Mouse (Mus musculus) forebrain, embryonic 12.5 days (tissue): ENCODE results near the gene Agps. TPM values are rescaled to one million over a fixed set of nuclear protein-coding genes. Genes with fewer than 3 reads are reported as not detected.
A peak's percentile ranks its signal among the peaks of the same experiment; 100 is the strongest.

Experiments
- ATAC-seq: fragments of 200-750 bp; cut with Nextera tagmentation; 2 replicates; pipeline ENCODE4 v1.8.0; 2017; ENCODE audit warnings: moderate TSS enrichment; ENCODE audit not compliant: low FRiP score
- H3K27ac ChIP-seq: fragments of 300-500 bp; sonication (generic); 2 replicates; pipeline ENCODE4 v1.5.1; 2016; ENCODE audit warnings: mild to moderate bottlenecking
- H3K27me3 ChIP-seq: fragments of 300-500 bp; sonication (generic); 2 replicates; pipeline ENCODE4 v1.6.1; 2016; ENCODE audit warnings: mild to moderate bottlenecking
- H3K36me3 ChIP-seq: fragments of 300-500 bp; sonication (generic); replicated peaks from 2 replicates; pipeline ENCODE4 v1.6.1; 2016; ENCODE audit warnings: mild to moderate bottlenecking
- H3K4me1 ChIP-seq: fragments of 300-500 bp; sonication (generic); 2 replicates; pipeline ENCODE4 v1.6.1; 2016
- H3K4me2 ChIP-seq: fragments of 300-500 bp; sonication (generic); 2 replicates; pipeline ENCODE4 v1.6.1; 2016; ENCODE audit warnings: mild to moderate bottlenecking, moderate library complexity
- H3K4me3 ChIP-seq: fragments of 300-500 bp; sonication (generic); replicated peaks from 2 replicates; pipeline ENCODE4 v1.5.1; 2016; ENCODE audit warnings: mild to moderate bottlenecking
- H3K9ac ChIP-seq: fragments of 300-500 bp; sonication (generic); 2 replicates; pipeline ENCODE4 v1.6.1; 2016; ENCODE audit warnings: mild to moderate bottlenecking
- H3K9me3 ChIP-seq: fragments of 300-500 bp; sonication (generic); 2 replicates; pipeline ENCODE4 v1.6.1; 2016
- WGBS: fragments of 180-500 bp; shearing (Covaris S2); methylation state at CpG from one replicate; pipeline ENCODE4 v1.1.7; 2016; 5-methylcytosine and 5-hydroxymethylcytosine counted together
- polyA plus RNA-seq: library from polyadenylated mRNA; unstranded; fragments of >200 nt; fragmentation: Nextera tagmentation; extraction: Ambion mirVana; gene quantifications from 2 replicates; pipeline ENCODE4 v1.2.1, GENCODE M21; 2016

The Agps gene
- polyA plus RNA-seq, 1 experiment from 2014 or later = 45.1 TPM

- H3K9me3 ChIP-seq = no peaks in the 10 kb centered on the region
- WGBS = 82% methylated on average over 8 of the region's 8 CpGs
- no peak overlapping the region for H3K4me3 ChIP-seq
- no peak overlapping the region for H3K4me2 ChIP-seq
- no peak overlapping the region for H3K27ac ChIP-seq
- ATAC-seq = no peak
- H3K4me1 ChIP-seq = no peaks in the 10 kb centered on the region
- no peaks in the 10 kb centered on the region for H3K36me3 ChIP-seq
- H3K27me3 ChIP-seq = no peaks in the 10 kb centered on the region
- H3K9ac ChIP-seq = no peak overlapping the region
These were observed 16.5 kb upstream of the Agps start for GRCm38 (mm10) chr2:75815521-75815920.

- ATAC-seq = no peak
- no peaks in the 10 kb centered on the region for H3K4me1 ChIP-seq
- no peak overlapping the region for H3K9ac ChIP-seq
- no peak overlapping the region for H3K27ac ChIP-seq
- no peaks in the 10 kb centered on the region for H3K27me3 ChIP-seq
- H3K4me3 ChIP-seq = no peak overlapping the region
- 92% methylated on average over 6 of the region's 6 CpGs for WGBS
- no peaks in the 10 kb centered on the region for H3K36me3 ChIP-seq
- H3K4me2 ChIP-seq = no peak overlapping the region
- no peaks in the 10 kb centered on the region for H3K9me3 ChIP-seq
These were observed 15.3 kb upstream of the Agps start for GRCm38 (mm10) chr2:75816673-75817072.

- H3K4me1 ChIP-seq = no peaks in the 10 kb centered on the region
- H3K4me2 ChIP-seq = no peak overlapping the region
- WGBS = 90% methylated on average over 7 of the region's 7 CpGs
- no peaks in the 10 kb centered on the region for H3K9me3 ChIP-seq
- H3K36me3 ChIP-seq = no peaks in the 10 kb centered on the region
- no peak for ATAC-seq
- H3K9ac ChIP-seq = no peak overlapping the region
- no peaks in the 10 kb centered on the region for H3K27me3 ChIP-seq
- H3K4me3 ChIP-seq = no peak overlapping the region
- no peak overlapping the region for H3K27ac ChIP-seq
These were observed 13.3 kb upstream of the Agps start for GRCm38 (mm10) chr2:75818719-75819118.

- Histone ChIP-seq H3K36me3 (no peaks in the 10 kb centered on the region), H3K4me3 (no peak overlapping the region), H3K4me1 (no peaks in the 10 kb centered on the region), H3K9me3 (no peaks in the 10 kb centered on the region), H3K27ac (no peak overlapping the region), H3K9ac (no peak overlapping the region), H3K4me2 (no peak overlapping the region), H3K27me3 (no peaks in the 10 kb centered on the region)
- 92% methylated on average over 3 of the region's 3 CpGs for WGBS
- ATAC-seq = no peak
These were observed 12.2 kb upstream of the Agps start for GRCm38 (mm10) chr2:75819796-75820195.

GRCm38 (mm10) chr2:75821971-75822751, 9.8 kb upstream of the Agps start:
- Histone ChIP-seq H3K4me3 (no peak overlapping the region), H3K27me3 (no peaks in the 10 kb centered on the region), H3K4me1 (no peaks in the 10 kb centered on the region), H3K36me3 (no peaks in the 10 kb centered on the region), H3K4me2 (no peak overlapping the region), H3K9me3 (no peaks in the 10 kb centered on the region), H3K9ac (no peak overlapping the region), H3K27ac (no peak overlapping the region)
- ATAC-seq = no peak
- 93% methylated on average over 13 of the region's 13 CpGs for WGBS

GRCm38 (mm10) chr2:75823736-75824135, 8.2 kb upstream of the Agps start:
- no peak for ATAC-seq
- Histone ChIP-seq H3K9ac (no peak overlapping the region), H3K4me1 (no peaks in the 10 kb centered on the region), H3K36me3 (no peaks in the 10 kb centered on the region), H3K4me3 (no peak overlapping the region), H3K4me2 (no peak overlapping the region), H3K27me3 (no peaks in the 10 kb centered on the region), H3K9me3 (no peaks in the 10 kb centered on the region), H3K27ac (no peak overlapping the region)
- WGBS = 63% methylated on average over 7 of the region's 7 CpGs

GRCm38 (mm10) chr2:75824144-75824543, 7.8 kb upstream of the Agps start:
- no peak for ATAC-seq
- WGBS = 41% methylated on average over 6 of the region's 6 CpGs
- Histone ChIP-seq H3K36me3 (no peaks in the 10 kb centered on the region), H3K9ac (no peak overlapping the region), H3K27ac (no peak overlapping the region), H3K4me2 (no peak overlapping the region), H3K4me1 (no peaks in the 10 kb centered on the region), H3K9me3 (no peaks in the 10 kb centered on the region), H3K4me3 (no peak overlapping the region), H3K27me3 (0 out of 2 replicates have a peak, but pooled peaks cover 2% of the 10 kb centered on the region)

GRCm38 (mm10) chr2:75824846-75825245, 7.1 kb upstream of the Agps start:
- Histone ChIP-seq H3K9ac (no peak overlapping the region), H3K9me3 (no peaks in the 10 kb centered on the region), H3K4me3 (no peak overlapping the region), H3K27me3 (0 out of 2 replicates have a peak, but pooled peaks cover 3% of the 10 kb centered on the region), H3K4me1 (no peaks in the 10 kb centered on the region), H3K4me2 (no peak overlapping the region), H3K27ac (no peak overlapping the region), H3K36me3 (no peaks in the 10 kb centered on the region)
- ATAC-seq = no peak
- 46% methylated on average over 3 of the region's 3 CpGs for WGBS

GRCm38 (mm10) chr2:75825603-75826002, 6.4 kb upstream of the Agps start:
- H3K9me3 ChIP-seq = no peaks in the 10 kb centered on the region
- no peak overlapping the region for H3K4me2 ChIP-seq
- H3K27me3 ChIP-seq = 0 out of 2 replicates have a peak, but pooled peaks cover 3% of the 10 kb centered on the region
- H3K27ac ChIP-seq = no peak overlapping the region
- H3K36me3 ChIP-seq = no peaks in the 10 kb centered on the region
- no peak overlapping the region for H3K4me3 ChIP-seq
- ATAC-seq = no peak
- no peaks in the 10 kb centered on the region for H3K4me1 ChIP-seq
- H3K9ac ChIP-seq = no peak overlapping the region
- WGBS = 79% methylated on average over 1 of the region's 1 CpGs

GRCm38 (mm10) chr2:75828931-75829610, 2.9 kb upstream of the Agps start:
- Histone ChIP-seq H3K36me3 (no peaks in the 10 kb centered on the region), H3K4me2 (no peak overlapping the region), H3K9ac (no peak overlapping the region), H3K4me1 (peaks cover 18% of the 10 kb centered on the region), H3K27me3 (0 out of 2 replicates have a peak, but pooled peaks cover 3% of the 10 kb centered on the region), H3K4me3 (no peak overlapping the region), H3K27ac (no peak overlapping the region), H3K9me3 (no peaks in the 10 kb centered on the region)
- WGBS = 84% methylated on average over 8 of the region's 8 CpGs
- ATAC-seq = no peak

GRCm38 (mm10) chr2:75830233-75830632, 1.7 kb upstream of the Agps start:
- H3K4me1 ChIP-seq = peaks cover 20% of the 10 kb centered on the region
- H3K4me2 ChIP-seq = no peak overlapping the region
- WGBS = 93% methylated on average over 7 of the region's 7 CpGs
- ATAC-seq = no peak
- H3K36me3 ChIP-seq = no peaks in the 10 kb centered on the region
- no peaks in the 10 kb centered on the region for H3K9me3 ChIP-seq
- no peak overlapping the region for H3K9ac ChIP-seq
- H3K4me3 ChIP-seq = no peak overlapping the region
- H3K27me3 ChIP-seq = 0 out of 2 replicates have a peak, but pooled peaks cover 3% of the 10 kb centered on the region
- no peak overlapping the region for H3K27ac ChIP-seq

GRCm38 (mm10) chr2:75832781-75833180, 804 bp downstream of the Agps start:
- Histone ChIP-seq H3K27ac (peak overlapping the region; percentile 75; the same call in 1 of the 2 replicates), H3K4me2 (peak overlapping the region; percentile 71), H3K4me1 (peaks cover 20% of the 10 kb centered on the region), H3K4me3 (peak overlapping the region; percentile 92), H3K9me3 (no peaks in the 10 kb centered on the region), H3K36me3 (no peaks in the 10 kb centered on the region), H3K27me3 (0 out of 2 replicates have a peak, but pooled peaks cover 3% of the 10 kb centered on the region), H3K9ac (peak overlapping the region; percentile 90)
- 2% methylated on average over 5 of the region's 5 CpGs for WGBS
- ATAC-seq = no peak
